Mouse (Mus musculus): ENCODE data around the gene Zfp612.

Gene Zfp612

DNA sequence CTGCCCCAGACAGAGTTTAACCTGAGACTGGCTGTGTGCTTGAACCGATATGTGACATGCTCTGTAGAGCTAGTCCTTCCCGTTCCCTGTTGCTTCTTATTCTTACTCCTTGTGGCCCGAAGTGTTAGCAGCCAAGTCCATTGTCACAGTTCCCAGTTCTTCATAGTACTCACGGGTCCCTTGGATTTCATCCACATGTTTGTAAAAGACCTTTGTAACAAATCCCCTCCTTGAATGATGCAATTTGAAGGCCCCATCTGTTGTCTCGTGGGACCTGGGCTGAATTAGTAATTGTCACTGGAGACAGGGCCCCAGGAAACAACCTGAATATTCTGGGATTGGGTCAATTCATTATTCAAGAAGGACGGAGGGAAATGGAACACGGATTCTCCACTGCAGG lies 56.0 kb downstream of the Zfp612 start:
- DNase-seq = no peak

DNA sequence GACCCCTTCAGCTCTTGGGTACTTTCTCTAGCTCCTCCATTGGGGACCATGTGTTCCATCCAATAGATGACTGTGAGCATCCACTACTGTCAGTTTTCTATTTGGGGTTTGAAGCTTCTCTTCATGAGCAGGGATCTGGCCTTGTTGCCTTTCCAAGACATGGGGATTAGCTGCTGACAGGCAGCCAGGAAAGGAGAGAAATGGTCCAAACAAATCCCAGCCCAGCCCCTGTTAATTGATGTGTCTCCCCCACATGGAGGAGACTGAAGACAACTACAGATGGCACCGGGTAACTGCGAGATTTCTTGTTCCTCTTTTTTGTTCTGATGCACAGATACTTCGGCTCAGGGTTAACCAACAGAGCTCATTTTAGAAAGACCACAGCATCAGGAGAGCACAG lies 60.6 kb downstream of the Zfp612 start:
- no peak for DNase-seq

DNA sequence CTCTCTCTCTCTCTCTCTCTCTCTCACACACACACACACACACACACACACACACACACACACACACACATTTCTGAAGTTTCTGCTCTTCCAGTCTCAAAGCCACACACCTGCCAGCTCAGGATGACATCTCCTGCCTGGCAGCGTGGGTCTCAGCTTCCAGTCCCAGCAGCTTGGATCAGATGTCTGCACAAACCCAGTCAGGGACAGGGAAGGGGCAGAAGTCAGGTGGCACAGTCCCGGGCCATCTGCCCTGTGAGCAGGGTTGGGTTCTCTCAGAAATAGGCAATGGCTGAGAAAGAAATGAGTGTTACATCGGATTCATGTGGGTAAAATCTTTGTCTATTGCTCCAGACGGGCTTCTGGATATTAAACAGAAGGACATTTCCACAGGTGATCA lies 61.2 kb downstream of the Zfp612 start:
- DNase-seq = no peak

All from right cerebral cortex, adult 18-20 months (tissue).